Mouse (Mus musculus): Measurements from ENCODE around the gene Lrrk2. TPM values are rescaled to one million over a fixed set of nuclear protein-coding genes. Genes with fewer than 3 reads are reported as not detected.

The Lrrk2 gene
- 2.9 and 3.3 TPM in 2 replicates for polyA plus RNA-seq (2012; rRNA removed)

DNA sequence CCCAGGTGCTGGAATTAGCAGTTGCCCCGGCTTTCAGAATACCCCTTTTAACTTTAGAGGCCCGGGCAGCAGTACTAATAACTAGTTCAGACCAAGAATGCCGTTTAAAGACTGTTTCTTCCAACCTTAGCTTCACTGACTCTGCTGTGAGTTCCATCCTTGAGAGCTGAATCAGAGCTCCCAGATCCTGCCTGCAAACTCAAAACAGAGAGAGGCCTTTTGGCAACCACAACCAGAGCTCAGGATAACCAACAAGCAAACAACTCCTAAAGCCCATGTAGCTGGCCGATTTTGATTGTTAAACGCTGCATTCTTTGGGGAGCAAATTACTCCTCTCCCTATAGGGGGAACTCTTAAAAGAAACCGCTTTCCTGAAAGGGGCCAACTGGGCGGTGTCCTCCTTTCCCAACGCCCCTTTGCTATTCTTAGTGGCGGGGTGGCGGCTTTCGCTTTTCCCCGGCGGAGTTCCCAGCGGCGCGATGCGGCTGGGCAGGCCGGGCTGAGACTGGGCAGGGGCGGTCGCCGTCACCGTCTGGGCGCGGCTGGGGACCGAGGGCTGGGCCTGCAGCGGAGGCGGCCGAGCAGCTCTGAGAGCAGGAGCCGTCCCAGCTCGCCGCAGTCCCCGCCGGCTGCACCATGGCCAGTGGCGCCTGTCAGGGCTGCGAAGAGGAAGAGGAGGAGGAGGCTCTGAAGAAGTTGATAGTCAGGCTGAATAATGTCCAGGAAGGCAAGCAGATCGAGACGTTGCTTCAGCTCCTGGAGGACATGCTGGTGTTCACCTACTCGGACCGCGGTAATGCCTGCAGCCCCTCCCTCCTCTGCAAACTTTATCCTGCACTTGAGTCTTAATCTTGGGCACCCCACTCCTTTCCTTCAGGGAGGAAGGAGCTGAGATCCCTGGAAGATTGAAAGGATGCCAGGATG lies at the start of gene Lrrk2:
TSS of gene Lrrk2 (plus strand) at position 531 of the 924 bp plus-strand sequence.

GRCm38 (mm10) chr15:91837965-91838364 lies 165.0 kb downstream of the Lrrk2 start, which contains the start of gene Smgc:
TSS of gene Smgc (plus strand) at chr15:91838265.

Other genes starting within 250 kb of the Lrrk2 start
- gene Slc2a13, start 99.9 kb upstream of the Lrrk2 start, polyA plus RNA-seq (2012; rRNA removed) = 0.27 and 0.34 TPM in 2 replicates
- not detected in 2 replicates for gene Smgc, start 165.1 kb downstream of the Lrrk2 start, polyA plus RNA-seq (2012; rRNA removed)